Mouse (Mus musculus): ENCODE measurements around the gene Cdc42ep4. TPM values are rescaled to one million over a fixed set of nuclear protein-coding genes. Genes with fewer than 3 reads are reported as not detected.

Gene Cdc42ep4
- polyA plus RNA-seq, 1 experiment from 2014 or later, result 60.4 TPM

DNA sequence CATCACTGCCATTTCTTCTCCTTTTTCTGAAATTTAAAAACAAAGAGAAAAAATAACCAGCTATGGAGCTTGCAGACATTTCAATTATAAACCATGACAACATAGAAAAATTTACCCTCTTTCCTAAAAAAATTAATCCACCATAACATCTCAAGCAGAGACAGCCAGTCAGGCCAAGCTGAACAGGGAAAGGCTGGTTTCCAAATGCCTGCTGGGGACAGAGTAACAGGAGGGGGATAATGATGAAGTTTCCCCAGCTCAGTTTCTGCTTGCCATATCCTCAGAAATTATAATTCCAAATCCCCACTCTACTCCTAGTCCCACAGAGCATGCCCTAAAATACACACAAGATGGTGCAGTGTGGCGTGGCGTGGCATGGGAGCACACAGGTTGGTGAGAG is 74.3 kb downstream of the Cdc42ep4 start:
- WGBS, result 93% methylated on average over 2 of the region's 2 CpGs
- Histone ChIP-seq H3K27ac (ENCODE audit: low read depth, low read length) (no peak overlapping the region), H3K4me3 (ENCODE audit: low read depth, low read length) (no peak overlapping the region), H3K4me1 (ENCODE audit: control insufficient read depth, insufficient read depth, low read length) (peaks cover 5% of the 10 kb centered on the region), H3K9ac (ENCODE audit: low read length) (no peak overlapping the region), H3K36me3 (ENCODE audit: control insufficient read depth, insufficient read depth, low read length) (peaks cover 4% of the 10 kb centered on the region), H3K4me2 (no peak overlapping the region), H3K27me3 (ENCODE audit: control insufficient read depth, insufficient read depth, low read length) (no peaks in the 10 kb centered on the region), H3K9me3 (ENCODE audit: control insufficient read depth, low read length) (no peaks in the 10 kb centered on the region)
- DNase-seq (ENCODE audit: low spot score, missing footprints) (no peak), ATAC-seq (ENCODE audit: low FRiP score) (no peak)

Other genes starting within 250 kb of the Cdc42ep4 start
- gene Sstr2, start 132.5 kb downstream of the Cdc42ep4 start, polyA plus RNA-seq (2014; fragmentation: Nextera tagmentation; extraction: Ambion mirVana), result 12.4 and 12.6 TPM in 2 replicates
- 30.0 and 30.1 TPM in 2 replicates for gene Cog1, start 102.7 kb downstream of the Cdc42ep4 start, polyA plus RNA-seq (2014; fragmentation: Nextera tagmentation; extraction: Ambion mirVana)
- gene Slc39a11, start 101.8 kb downstream of the Cdc42ep4 start, polyA plus RNA-seq (2014; fragmentation: Nextera tagmentation; extraction: Ambion mirVana), result 17.7 and 17.8 TPM in 2 replicates
- 50.9 and 54.6 TPM in 2 replicates for gene Fam104a, start 67.7 kb downstream of the Cdc42ep4 start, polyA plus RNA-seq (2014; fragmentation: Nextera tagmentation; extraction: Ambion mirVana)
- gene D11Wsu47e, start 67.5 kb downstream of the Cdc42ep4 start, polyA plus RNA-seq (2014; fragmentation: Nextera tagmentation; extraction: Ambion mirVana), result 23.3 and 23.4 TPM in 2 replicates
- 0.30 and 0.57 TPM in 2 replicates for gene Cpsf4l, start 41.9 kb downstream of the Cdc42ep4 start, polyA plus RNA-seq (2014; fragmentation: Nextera tagmentation; extraction: Ambion mirVana)

Measured in midbrain, embryonic 11.5 days (tissue).